Mouse (Mus musculus) Muller cell, postnatal 12 days (primary cell): ENCODE measurements around the gene Mrps6.

ENCODE experiments used
- DNase-seq: peaks from one replicate; pipeline ENCODE4 v3.0.0-alpha.2; 2015; ENCODE audit errors: inconsistent ontology term

The Mrps6 gene

GRCm38 (mm10) chr16:92120899-92121531 lies 62.9 kb downstream of the Mrps6 start:
- no peak for DNase-seq

- DNase-seq: no peak
Measured at GRCm38 (mm10) chr16:92127226-92127625, 69.2 kb downstream of the Mrps6 start.

GRCm38 (mm10) chr16:92127666-92128065 lies 69.6 kb downstream of the Mrps6 start:
- DNase-seq: no peak

- no peak for DNase-seq
Measured at GRCm38 (mm10) chr16:92129843-92130242, 71.8 kb downstream of the Mrps6 start.

GRCm38 (mm10) chr16:92132511-92132910 lies 74.4 kb downstream of the Mrps6 start:
- DNase-seq: no peak

GRCm38 (mm10) chr16:92134148-92134764 lies 76.2 kb downstream of the Mrps6 start:
- DNase-seq: peak; percentile 52

GRCm38 (mm10) chr16:92136275-92136674 lies 78.2 kb downstream of the Mrps6 start:
- no peak for DNase-seq

GRCm38 (mm10) chr16:92139386-92140261 lies 81.6 kb downstream of the Mrps6 start:
- peak; percentile 90 for DNase-seq

GRCm38 (mm10) chr16:92140328-92140727 lies 82.3 kb downstream of the Mrps6 start:
- DNase-seq: no peak

GRCm38 (mm10) chr16:92141021-92141420 lies 83.0 kb downstream of the Mrps6 start:
- DNase-seq: no peak

- peak; percentile 55 for DNase-seq
Measured at GRCm38 (mm10) chr16:92142426-92143012, 84.4 kb downstream of the Mrps6 start.

GRCm38 (mm10) chr16:92147631-92148366 lies 89.7 kb downstream of the Mrps6 start:
- no peak for DNase-seq

GRCm38 (mm10) chr16:92148367-92148728 lies 90.3 kb downstream of the Mrps6 start:
- DNase-seq: no peak

GRCm38 (mm10) chr16:92150975-92151374 lies 92.9 kb downstream of the Mrps6 start:
- DNase-seq: no peak

- DNase-seq: peak; percentile 51
Measured at GRCm38 (mm10) chr16:92158021-92158455, 100.0 kb downstream of the Mrps6 start.

- DNase-seq: peak; percentile 80
Measured at GRCm38 (mm10) chr16:92158461-92159091, 100.5 kb downstream of the Mrps6 start.

- DNase-seq: no peak
Measured at GRCm38 (mm10) chr16:92159114-92159513, 101.0 kb downstream of the Mrps6 start.
